Mouse (Mus musculus): ENCODE data around the gene Matn3.
"Not testable (repeated sequence)": the region's sequence is repeated elsewhere in the genome, so short reads cannot be mapped to it uniquely, and the experiment has no call there.

Gene Matn3

DNA sequence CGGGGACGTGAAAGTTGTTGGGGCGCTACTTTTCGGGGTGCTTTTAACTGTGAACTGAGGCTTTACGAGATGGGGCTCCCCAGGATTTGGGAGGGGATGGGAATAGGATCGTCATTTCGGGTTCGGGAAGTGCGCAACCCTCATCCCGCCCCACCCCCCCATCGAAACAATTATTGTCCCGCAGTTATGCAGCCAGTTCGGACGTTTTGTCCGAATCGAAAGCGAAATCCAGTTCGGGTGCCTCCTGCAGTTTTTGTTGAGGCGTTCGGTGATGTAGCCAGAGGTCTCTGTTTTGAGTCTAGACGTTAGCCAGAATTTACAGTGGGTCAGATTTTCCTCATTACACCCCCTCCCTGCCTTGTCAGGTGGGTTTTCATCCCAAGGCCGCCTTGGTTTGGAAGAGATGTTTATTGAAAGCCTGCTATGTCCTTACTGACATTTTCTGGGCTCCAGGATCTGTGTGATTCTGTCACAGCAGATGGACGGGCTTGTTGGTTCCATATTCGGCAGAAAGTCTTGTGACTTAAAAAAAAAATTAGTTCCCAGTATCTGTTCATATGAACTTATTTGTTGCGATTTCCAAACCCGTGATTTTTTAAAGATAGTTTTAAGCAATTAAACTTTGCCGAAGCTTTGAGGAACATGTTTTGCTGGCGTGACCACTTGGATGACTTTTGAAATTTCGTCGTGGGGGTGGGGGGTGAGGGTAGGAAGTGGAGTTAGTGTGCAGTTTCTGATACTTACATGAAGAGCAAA, 25.2 kb upstream of the Matn3 start:
- Histone ChIP-seq H3K36me3 (ENCODE audit: control insufficient read depth, insufficient read depth, low read length, poor library complexity, severe bottlenecking) (0 out of 2 replicates have a peak, but pooled peaks cover 1% of the 10 kb centered on the region), H3K27me3 (ENCODE audit: control insufficient read depth, insufficient read depth, low read length, poor library complexity, severe bottlenecking) (no peaks in the 10 kb centered on the region)
- no peak for DNase-seq (ENCODE audit: low read depth, low spot score)

DNA sequence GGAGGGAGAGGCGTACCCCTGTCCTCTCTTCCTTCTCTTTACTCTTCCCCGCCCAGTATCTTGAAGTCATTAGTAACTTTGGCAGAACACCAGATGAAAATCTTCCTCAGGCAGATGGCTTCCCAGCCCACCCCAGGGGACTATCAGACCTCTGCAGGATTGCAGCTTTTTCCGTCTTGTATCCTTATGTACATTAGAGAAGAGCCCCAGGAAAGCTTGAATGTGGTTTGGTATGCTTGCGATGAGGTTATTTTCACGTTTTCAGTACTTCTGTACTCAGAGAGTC, 24.7 kb upstream of the Matn3 start:
- DNase-seq (ENCODE audit: low read depth, low spot score) = no peak

DNA sequence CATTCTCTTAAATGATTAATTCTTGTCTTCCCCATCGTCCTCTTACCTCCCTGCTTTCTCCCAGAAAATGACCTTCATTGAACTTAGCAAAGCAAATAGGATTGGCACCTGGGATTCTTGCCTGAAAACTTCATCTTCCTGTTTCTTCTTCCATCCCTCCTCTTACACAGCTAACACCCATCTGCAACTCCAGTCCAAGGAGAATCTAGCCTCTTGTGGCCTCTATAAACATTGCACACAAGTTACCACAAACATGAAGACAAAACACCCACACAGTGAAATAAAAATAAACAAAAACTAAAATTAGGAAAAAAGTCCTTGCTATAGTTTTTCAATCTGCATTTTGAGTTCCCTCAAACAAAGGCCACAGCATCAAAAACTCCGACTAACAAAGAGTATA, 24.1 kb upstream of the Matn3 start:
- Histone ChIP-seq H3K36me3 (ENCODE audit: control insufficient read depth, insufficient read depth, low read length, poor library complexity, severe bottlenecking) (0 out of 2 replicates have a peak, but pooled peaks cover 1% of the 10 kb centered on the region), H3K27me3 (ENCODE audit: control insufficient read depth, insufficient read depth, low read length, poor library complexity, severe bottlenecking) (no peaks in the 10 kb centered on the region)
- DNase-seq (ENCODE audit: low read depth, low spot score) = no peak

More for the DNA sequence above, 24.7 kb upstream of the Matn3 start:
- 0 out of 2 replicates have a peak, but pooled peaks cover 1% of the 10 kb centered on the region for H3K36me3 ChIP-seq (ENCODE audit: control insufficient read depth, insufficient read depth, low read length, poor library complexity, severe bottlenecking)
- H3K27me3 ChIP-seq (ENCODE audit: control insufficient read depth, insufficient read depth, low read length, poor library complexity, severe bottlenecking) = no peaks in the 10 kb centered on the region

DNA sequence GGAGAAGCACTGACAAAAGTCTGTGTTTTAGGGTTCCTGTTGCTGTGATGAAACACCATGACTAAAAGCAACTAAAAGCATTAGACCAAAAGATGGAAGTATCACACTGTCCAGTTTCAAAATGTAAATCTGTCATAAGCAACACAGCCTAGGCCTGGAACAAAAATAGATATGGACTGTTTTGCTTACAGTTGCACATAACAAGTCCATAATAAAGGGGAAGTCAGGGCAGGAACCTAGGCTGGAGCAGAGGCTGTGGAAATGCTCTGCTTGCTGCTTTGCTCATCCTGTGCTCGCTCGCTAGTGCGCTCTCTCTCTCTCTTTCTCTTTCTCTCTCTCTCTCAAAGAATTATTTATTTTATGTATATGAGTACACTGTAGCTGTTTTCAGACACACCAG, 20.1 kb upstream of the Matn3 start:
- peak; percentile 66 for DNase-seq (ENCODE audit: low read depth, low spot score)
- Histone ChIP-seq H3K36me3 (ENCODE audit: control insufficient read depth, insufficient read depth, low read length, poor library complexity, severe bottlenecking) (0 out of 2 replicates have a peak, but pooled peaks cover 1% of the 10 kb centered on the region), H3K27me3 (ENCODE audit: control insufficient read depth, insufficient read depth, low read length, poor library complexity, severe bottlenecking) (no peaks in the 10 kb centered on the region)

DNA sequence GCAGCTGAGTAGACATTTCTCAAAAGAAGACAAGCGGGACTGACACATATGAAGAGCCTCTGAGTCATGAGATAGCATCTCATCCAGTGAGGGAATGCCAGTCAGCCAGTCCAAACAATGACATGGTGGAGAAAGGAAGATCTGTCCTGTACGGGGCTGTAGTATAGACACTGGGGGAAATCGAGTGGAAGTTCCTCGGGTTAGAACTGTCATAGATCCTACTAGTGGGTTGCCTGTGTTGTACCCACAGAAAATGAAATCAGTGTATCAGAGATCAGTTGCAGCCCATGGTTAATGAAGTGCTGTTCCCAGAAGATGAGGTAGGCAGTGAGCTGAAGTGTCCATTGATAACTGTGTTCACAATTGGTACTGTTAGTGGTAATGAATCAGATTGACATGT, 19.0 kb upstream of the Matn3 start:
- 0 out of 2 replicates have a peak, but pooled peaks cover 1% of the 10 kb centered on the region for H3K36me3 ChIP-seq (ENCODE audit: control insufficient read depth, insufficient read depth, low read length, poor library complexity, severe bottlenecking)
- H3K27me3 ChIP-seq (ENCODE audit: control insufficient read depth, insufficient read depth, low read length, poor library complexity, severe bottlenecking) = no peaks in the 10 kb centered on the region
- DNase-seq (ENCODE audit: low read depth, low spot score) = no peak

DNA sequence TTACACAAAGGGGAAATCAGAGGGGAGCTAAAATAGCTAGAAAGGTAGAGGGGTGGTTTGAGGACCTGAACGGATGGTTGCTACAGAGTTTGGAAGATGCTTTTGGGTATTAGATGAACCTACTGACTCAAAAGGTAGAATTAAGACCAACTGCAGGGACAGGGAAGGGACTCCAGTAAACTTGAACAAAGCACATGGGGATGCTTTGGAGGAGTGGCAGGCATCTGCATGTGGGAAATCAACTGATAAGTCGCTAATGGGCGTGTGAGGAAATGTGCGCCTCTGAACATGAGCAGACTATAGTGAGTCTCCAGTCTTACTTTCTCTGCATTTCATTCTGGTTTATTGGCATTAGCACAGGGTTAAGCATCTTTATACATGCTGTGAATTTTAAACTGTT, 16.6 kb upstream of the Matn3 start:
- DNase-seq (ENCODE audit: low read depth, low spot score) = no peak
- Histone ChIP-seq H3K27me3 (ENCODE audit: control insufficient read depth, insufficient read depth, low read length, poor library complexity, severe bottlenecking) (no peaks in the 10 kb centered on the region), H3K36me3 (ENCODE audit: control insufficient read depth, insufficient read depth, low read length, poor library complexity, severe bottlenecking) (peaks cover 6% of the 10 kb centered on the region)

DNA sequence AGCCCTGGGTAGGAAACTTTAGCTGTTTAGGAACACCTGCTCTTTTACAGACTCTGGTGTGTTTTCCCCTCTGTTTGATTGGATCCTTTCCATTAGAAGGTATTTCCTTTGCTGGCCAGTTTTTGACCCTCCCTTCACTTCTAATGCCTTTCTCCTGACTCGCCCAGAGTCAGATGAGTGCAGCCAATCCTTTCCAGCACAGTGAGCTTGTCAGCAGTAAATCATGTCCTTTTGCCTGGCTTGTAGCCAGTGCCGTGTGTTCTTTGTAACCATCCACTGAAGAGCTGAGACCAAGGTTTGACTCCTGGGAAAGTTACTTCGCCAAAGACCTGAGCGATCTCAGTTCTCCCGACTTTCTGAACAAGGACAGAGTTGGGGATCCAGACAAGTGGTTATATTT, 12.4 kb upstream of the Matn3 start:
- Histone ChIP-seq H3K36me3 (ENCODE audit: control insufficient read depth, insufficient read depth, low read length, poor library complexity, severe bottlenecking) (peaks cover 22% of the 10 kb centered on the region), H3K27me3 (ENCODE audit: control insufficient read depth, insufficient read depth, low read length, poor library complexity, severe bottlenecking) (no peaks in the 10 kb centered on the region)
- DNase-seq (ENCODE audit: low read depth, low spot score) = no peak

DNA sequence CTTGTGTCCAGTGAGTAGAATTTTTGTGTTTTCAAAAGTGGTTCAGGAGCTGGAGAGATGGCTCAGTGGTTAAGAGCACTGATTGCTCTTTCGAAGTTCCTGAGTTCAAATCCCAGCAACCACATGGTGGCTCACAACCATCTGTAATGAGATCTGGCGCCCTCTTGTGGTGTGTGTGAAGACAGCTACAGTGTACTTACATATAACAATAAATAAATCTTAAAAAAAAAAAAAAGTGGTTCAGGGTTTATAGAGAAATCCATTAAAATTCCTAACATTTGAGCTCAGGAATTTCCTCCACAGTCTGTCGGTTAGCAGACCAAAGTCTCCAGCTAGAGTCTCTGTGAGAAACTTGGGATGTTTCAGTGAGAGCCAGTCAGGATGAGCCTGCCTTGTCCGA, 11.5 kb upstream of the Matn3 start:
- H3K27me3 ChIP-seq (ENCODE audit: control insufficient read depth, insufficient read depth, low read length, poor library complexity, severe bottlenecking) = not testable (repeated sequence)
- peak; percentile 51 for DNase-seq (ENCODE audit: low read depth, low spot score)
- H3K36me3 ChIP-seq (ENCODE audit: control insufficient read depth, insufficient read depth, low read length, poor library complexity, severe bottlenecking) = peaks cover 22% of the 10 kb centered on the region

DNA sequence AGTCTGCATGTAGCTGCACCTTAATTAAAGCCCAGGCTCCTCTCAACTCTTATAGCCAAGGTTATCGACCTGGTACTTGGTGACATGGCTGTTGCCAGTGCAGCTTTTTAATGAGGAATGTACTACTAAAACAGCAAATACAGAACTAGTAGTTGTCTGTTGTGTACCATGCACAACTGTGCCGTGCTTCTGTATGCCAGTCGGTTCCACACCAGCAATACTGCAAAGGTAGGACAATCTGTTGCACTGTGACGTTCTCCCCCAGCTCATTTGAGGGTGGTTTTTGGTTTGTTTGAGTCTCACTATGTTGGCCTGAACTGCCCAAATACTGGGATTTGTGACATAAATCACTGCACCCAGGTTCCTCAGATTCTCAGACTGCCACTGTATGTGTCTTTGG, 8.2 kb upstream of the Matn3 start:
- H3K27me3 ChIP-seq (ENCODE audit: control insufficient read depth, insufficient read depth, low read length, poor library complexity, severe bottlenecking) = no peaks in the 10 kb centered on the region
- no peak for DNase-seq (ENCODE audit: low read depth, low spot score)
- peaks cover 21% of the 10 kb centered on the region for H3K36me3 ChIP-seq (ENCODE audit: control insufficient read depth, insufficient read depth, low read length, poor library complexity, severe bottlenecking)

DNA sequence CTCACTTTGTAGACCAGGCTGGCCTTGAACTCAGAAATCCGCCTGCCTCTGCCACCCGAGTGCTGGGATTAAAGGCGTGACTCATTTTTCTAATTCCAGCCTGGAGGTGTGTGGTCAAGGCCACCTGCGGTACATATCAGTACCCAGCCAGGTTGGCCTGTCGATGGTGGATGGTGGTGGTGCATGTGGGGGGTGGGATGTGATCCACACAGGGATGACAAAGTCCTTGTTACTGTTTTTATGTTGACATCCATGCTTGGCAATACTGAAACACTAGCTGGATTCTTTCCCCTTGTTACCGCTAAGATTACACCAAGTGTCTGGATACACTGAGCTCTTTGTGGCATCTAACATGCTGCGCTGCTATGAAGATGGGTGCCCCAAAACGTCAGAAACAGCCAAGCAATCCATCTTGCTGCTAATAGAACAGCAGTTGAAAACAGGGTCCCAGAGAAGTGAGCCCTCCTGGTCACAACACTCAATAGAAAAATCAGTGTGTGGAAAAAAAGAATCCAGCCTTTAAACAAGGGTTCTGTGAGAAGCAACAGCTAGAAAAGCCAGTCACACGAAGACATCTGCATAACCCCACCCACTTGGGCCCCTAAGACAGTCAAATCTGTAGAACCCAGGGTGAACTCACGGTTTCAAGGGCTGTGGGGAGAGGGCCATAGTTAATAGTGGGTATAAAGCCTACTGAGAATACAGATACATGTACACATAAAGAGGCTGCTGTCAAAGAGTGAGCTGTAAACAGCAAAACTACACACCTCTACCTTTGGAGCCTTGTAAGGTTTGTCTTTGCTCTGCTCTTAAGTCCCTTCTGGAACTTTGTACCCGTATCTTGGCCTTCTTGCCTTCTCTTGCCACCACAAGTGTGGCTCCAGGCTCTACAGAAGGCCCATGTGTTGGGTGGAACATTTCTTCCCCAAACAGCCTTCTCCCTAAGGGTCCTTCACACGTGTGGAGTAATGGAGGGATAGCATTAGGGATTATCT, 7.4 kb upstream of the Matn3 start:
- no peak for DNase-seq (ENCODE audit: low read depth, low spot score)
- Histone ChIP-seq H3K36me3 (ENCODE audit: control insufficient read depth, insufficient read depth, low read length, poor library complexity, severe bottlenecking) (peaks cover 18% of the 10 kb centered on the region), H3K27me3 (ENCODE audit: control insufficient read depth, insufficient read depth, low read length, poor library complexity, severe bottlenecking) (no peaks in the 10 kb centered on the region)

DNA sequence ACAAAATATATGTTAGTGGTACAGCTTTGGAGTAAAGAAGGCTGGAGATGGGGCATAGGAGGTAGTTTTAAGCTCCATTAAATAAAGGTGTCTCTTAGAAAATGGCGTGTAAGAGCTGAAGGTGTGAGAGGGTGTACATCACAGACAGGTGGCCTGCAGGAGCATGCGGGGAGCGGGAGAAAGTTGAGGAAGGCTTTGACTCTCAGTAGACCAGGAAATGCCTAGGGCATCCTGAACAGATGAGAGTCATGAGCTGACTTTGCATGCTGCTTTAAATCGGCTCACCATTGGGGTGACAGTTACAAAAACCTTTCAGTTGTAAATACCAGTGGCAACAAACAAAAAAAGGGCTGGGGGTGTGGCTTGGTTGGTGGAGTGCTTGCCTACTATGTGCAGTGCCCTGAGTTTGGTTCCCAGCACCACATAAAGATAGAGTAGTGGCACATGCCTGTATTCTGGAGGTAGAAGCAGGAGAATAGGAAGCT, 6.6 kb upstream of the Matn3 start:
- Histone ChIP-seq H3K36me3 (ENCODE audit: control insufficient read depth, insufficient read depth, low read length, poor library complexity, severe bottlenecking) (peaks cover 16% of the 10 kb centered on the region), H3K27me3 (ENCODE audit: control insufficient read depth, insufficient read depth, low read length, poor library complexity, severe bottlenecking) (no peaks in the 10 kb centered on the region)
- no peak for DNase-seq (ENCODE audit: low read depth, low spot score)

DNA sequence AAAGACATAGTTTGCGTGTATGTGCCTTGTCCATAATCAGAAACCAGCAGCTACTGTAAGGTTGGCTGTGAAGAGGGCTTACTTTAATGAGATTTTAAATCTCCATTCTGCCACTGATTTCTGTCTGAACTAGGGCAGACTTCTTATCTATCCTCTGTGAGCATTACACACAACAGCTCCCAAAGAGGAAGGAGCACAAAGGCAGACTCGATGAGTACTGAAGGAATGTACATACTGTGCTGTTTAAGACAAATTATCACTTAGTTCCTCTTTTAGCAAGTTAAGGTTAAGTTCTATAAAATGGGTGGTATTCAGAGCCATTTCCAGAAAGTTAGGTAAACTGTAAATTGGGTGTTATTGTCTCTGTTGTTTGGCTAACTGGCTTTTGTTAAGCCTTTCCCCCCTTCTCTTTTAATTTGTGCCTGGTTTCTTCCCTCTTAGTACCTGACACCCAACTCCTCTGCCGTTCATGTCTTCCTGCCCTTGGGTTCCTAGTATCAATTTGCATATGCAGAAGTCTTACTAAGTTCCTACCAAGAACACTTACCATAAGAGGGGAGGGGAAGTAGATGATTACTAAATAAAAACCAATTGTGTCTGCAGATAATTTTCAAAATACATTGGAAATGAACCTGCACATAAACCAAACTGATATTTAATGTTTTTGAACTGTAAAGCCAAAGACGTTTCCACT, 5.9 kb upstream of the Matn3 start:
- DNase-seq (ENCODE audit: low read depth, low spot score) = peak; percentile 60
- H3K36me3 ChIP-seq (ENCODE audit: control insufficient read depth, insufficient read depth, low read length, poor library complexity, severe bottlenecking) = peaks cover 10% of the 10 kb centered on the region
- no peaks in the 10 kb centered on the region for H3K27me3 ChIP-seq (ENCODE audit: control insufficient read depth, insufficient read depth, low read length, poor library complexity, severe bottlenecking)

DNA sequence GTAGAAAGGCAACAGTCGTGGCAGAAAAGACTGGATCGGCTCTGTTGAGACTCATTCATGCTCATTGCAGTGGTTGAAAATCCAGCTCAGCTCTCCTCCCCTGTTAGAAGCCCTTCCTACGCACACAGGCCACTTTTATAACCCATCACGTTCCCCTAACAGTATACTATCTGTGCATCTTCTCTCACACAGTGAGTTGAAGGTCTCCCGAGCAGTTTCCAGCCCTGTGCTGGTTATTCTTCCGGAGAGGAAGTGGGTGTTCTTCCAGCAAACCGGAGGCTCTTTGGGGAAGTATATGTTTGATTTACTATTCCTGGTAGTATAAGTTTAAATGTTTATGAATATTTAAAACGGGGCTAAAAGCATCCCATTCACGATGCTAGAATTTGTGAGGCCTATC, 566 bp upstream of the Matn3 start:
- Histone ChIP-seq H3K36me3 (ENCODE audit: control insufficient read depth, insufficient read depth, low read length, poor library complexity, severe bottlenecking) (no peaks in the 10 kb centered on the region), H3K27me3 (ENCODE audit: control insufficient read depth, insufficient read depth, low read length, poor library complexity, severe bottlenecking) (no peaks in the 10 kb centered on the region)
- no peak for DNase-seq (ENCODE audit: low read depth, low spot score)

DNA sequence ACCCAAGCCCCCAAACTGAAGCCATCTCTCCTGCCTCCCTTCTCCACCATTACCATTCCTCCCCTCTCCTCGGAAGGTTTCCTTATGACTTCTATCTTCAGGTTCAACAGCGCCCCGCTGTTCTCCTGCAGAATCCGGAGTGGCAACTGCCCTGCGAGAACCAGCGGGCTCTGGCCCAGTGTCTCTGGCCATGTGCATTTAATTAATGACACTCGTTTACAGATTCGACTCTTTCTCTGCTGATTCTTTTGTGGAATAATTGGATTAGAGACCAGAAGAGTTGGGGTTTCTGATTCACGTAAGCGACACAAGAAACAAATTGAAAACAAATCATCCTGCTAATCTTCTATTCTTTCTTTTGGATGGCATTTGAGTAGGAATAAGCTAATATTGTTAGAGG, 5.4 kb downstream of the Matn3 start:
- no peak for DNase-seq (ENCODE audit: low read depth, low spot score)
- Histone ChIP-seq H3K36me3 (ENCODE audit: control insufficient read depth, insufficient read depth, low read length, poor library complexity, severe bottlenecking) (no peaks in the 10 kb centered on the region), H3K27me3 (ENCODE audit: control insufficient read depth, insufficient read depth, low read length, poor library complexity, severe bottlenecking) (no peaks in the 10 kb centered on the region)

DNA sequence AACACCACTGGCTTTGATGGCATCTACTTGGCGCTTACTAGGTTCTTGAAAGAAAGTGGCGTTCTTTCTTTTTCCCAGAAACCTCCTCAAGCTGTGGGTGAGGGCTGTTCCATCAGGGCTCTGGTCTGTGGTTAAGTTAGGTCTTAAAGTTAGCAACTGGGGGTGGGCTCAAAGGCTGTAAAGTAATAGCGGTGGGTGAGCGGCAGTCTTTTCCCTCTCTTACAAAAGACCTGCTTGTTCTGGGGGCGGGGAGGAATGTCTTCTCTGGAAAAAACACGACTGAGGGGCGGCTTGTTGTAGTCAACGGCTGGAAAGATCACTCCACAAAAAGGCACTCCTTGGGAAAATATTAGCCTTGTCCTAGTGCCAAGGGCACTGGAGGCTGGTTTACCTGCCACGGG, 6.4 kb downstream of the Matn3 start:
- no peaks in the 10 kb centered on the region for H3K27me3 ChIP-seq (ENCODE audit: control insufficient read depth, insufficient read depth, low read length, poor library complexity, severe bottlenecking)
- DNase-seq (ENCODE audit: low read depth, low spot score) = no peak
- no peaks in the 10 kb centered on the region for H3K36me3 ChIP-seq (ENCODE audit: control insufficient read depth, insufficient read depth, low read length, poor library complexity, severe bottlenecking)

Data from splenic B cell, adult 2 months (primary cell).